Mouse (Mus musculus): ENCODE measurements around the gene Kifc1. TPM values are rescaled to one million over a fixed set of nuclear protein-coding genes. Genes with fewer than 3 reads are reported as not detected.
"Not testable (repeated sequence)": the region's sequence is repeated elsewhere in the genome, so short reads cannot be mapped to it uniquely, and the experiment has no call there.

Gene Kifc1
- polyA plus RNA-seq, 1 experiment: 1.6 TPM

GRCm38 (mm10) chr17:33900989-33901314 lies 10.5 kb upstream of the Kifc1 start:
- no peak overlapping the region for H3K27ac ChIP-seq (ENCODE audit: insufficient read depth, low read depth, low read length)
- H3K4me3 ChIP-seq (ENCODE audit: insufficient read depth, low read depth, low read length): no peak overlapping the region
- no peaks in the 10 kb centered on the region for H3K36me3 ChIP-seq (ENCODE audit: control insufficient read depth, insufficient read depth, low read length)
- no peak for DNase-seq
- H3K27me3 ChIP-seq (replicated peaks; ENCODE audit: control insufficient read depth, insufficient read depth, low read length): no peaks in the 10 kb centered on the region
- no peaks in the 10 kb centered on the region for H3K4me1 ChIP-seq (ENCODE audit: control insufficient read depth, insufficient read depth, low read length)
- TF ChIP-seq CTCF (conservative IDR thresholded peaks at IDR 0.05; ENCODE audit: insufficient read depth, insufficient read length, low read depth, low read length): no peak
- TF ChIP-seq POLR2A (IDR thresholded peaks at IDR 0.05; ENCODE audit: low read depth, low read length): no peak
- WGBS: 86% methylated on average over 4 of the region's 4 CpGs

- no peak overlapping the region for H3K27ac ChIP-seq (ENCODE audit: insufficient read depth, low read depth, low read length)
- H3K4me1 ChIP-seq (ENCODE audit: control insufficient read depth, insufficient read depth, low read length): no peaks in the 10 kb centered on the region
- no peak for TF ChIP-seq CTCF (conservative IDR thresholded peaks at IDR 0.05; ENCODE audit: insufficient read depth, insufficient read length, low read depth, low read length)
- no peak for TF ChIP-seq POLR2A (IDR thresholded peaks at IDR 0.05; ENCODE audit: low read depth, low read length)
- H3K36me3 ChIP-seq (ENCODE audit: control insufficient read depth, insufficient read depth, low read length): no peaks in the 10 kb centered on the region
- H3K4me3 ChIP-seq (ENCODE audit: insufficient read depth, low read depth, low read length): no peak overlapping the region
- no peak for DNase-seq
- no peaks in the 10 kb centered on the region for H3K27me3 ChIP-seq (replicated peaks; ENCODE audit: control insufficient read depth, insufficient read depth, low read length)
- WGBS: 68% methylated on average over 7 of the region's 7 CpGs
Measured at GRCm38 (mm10) chr17:33900281-33900988, 10.0 kb upstream of the Kifc1 start.

- Histone ChIP-seq H3K36me3 (ENCODE audit: control insufficient read depth, insufficient read depth, low read length) (no peaks in the 10 kb centered on the region), H3K4me3 (ENCODE audit: insufficient read depth, low read depth, low read length) (no peak overlapping the region), H3K27me3 (replicated peaks; ENCODE audit: control insufficient read depth, insufficient read depth, low read length) (no peaks in the 10 kb centered on the region), H3K27ac (ENCODE audit: insufficient read depth, low read depth, low read length) (no peak overlapping the region), H3K4me1 (ENCODE audit: control insufficient read depth, insufficient read depth, low read length) (no peaks in the 10 kb centered on the region)
- no peak for DNase-seq
- 78% methylated on average over 4 of the region's 4 CpGs for WGBS
- no peak for TF ChIP-seq POLR2A (IDR thresholded peaks at IDR 0.05; ENCODE audit: low read depth, low read length)
- no peak for TF ChIP-seq CTCF (conservative IDR thresholded peaks at IDR 0.05; ENCODE audit: insufficient read depth, insufficient read length, low read depth, low read length)
Measured at GRCm38 (mm10) chr17:33899642-33900041, 9.2 kb upstream of the Kifc1 start.

- not testable (repeated sequence) for H3K27me3 ChIP-seq (replicated peaks; ENCODE audit: control insufficient read depth, insufficient read depth, low read length); H3K4me1 ChIP-seq (ENCODE audit: control insufficient read depth, insufficient read depth, low read length); H3K27ac ChIP-seq (ENCODE audit: insufficient read depth, low read depth, low read length); H3K4me3 ChIP-seq (ENCODE audit: insufficient read depth, low read depth, low read length); H3K36me3 ChIP-seq (ENCODE audit: control insufficient read depth, insufficient read depth, low read length); DNase-seq
- WGBS: 84% methylated on average over 4 of the region's 4 CpGs
Measured at GRCm38 (mm10) chr17:33898193-33898592, 7.7 kb upstream of the Kifc1 start.

GRCm38 (mm10) chr17:33897114-33897794 lies 6.8 kb upstream of the Kifc1 start:
- WGBS: 43% methylated on average over 6 of the region's 6 CpGs
- DNase-seq: peak; percentile 57

GRCm38 (mm10) chr17:33893011-33893410 lies 2.5 kb upstream of the Kifc1 start:
- H3K36me3 ChIP-seq (ENCODE audit: control insufficient read depth, insufficient read depth, low read length); H3K27me3 ChIP-seq (replicated peaks; ENCODE audit: control insufficient read depth, insufficient read depth, low read length); H3K4me1 ChIP-seq (ENCODE audit: control insufficient read depth, insufficient read depth, low read length); H3K4me3 ChIP-seq (ENCODE audit: insufficient read depth, low read depth, low read length); H3K27ac ChIP-seq (ENCODE audit: insufficient read depth, low read depth, low read length); DNase-seq: not testable (repeated sequence)
- 86% methylated on average over 4 of the region's 4 CpGs for WGBS

More at GRCm38 (mm10) chr17:33897114-33897794, 6.8 kb upstream of the Kifc1 start:
- no peaks in the 10 kb centered on the region for H3K4me1 ChIP-seq (ENCODE audit: control insufficient read depth, insufficient read depth, low read length)
- H3K27ac ChIP-seq (ENCODE audit: insufficient read depth, low read depth, low read length): no peak overlapping the region
- no peak for TF ChIP-seq POLR2A (IDR thresholded peaks at IDR 0.05; ENCODE audit: low read depth, low read length)
- peak; percentile 63 for TF ChIP-seq CTCF (conservative IDR thresholded peaks at IDR 0.05; ENCODE audit: insufficient read depth, insufficient read length, low read depth, low read length)
- no peak overlapping the region for H3K4me3 ChIP-seq (ENCODE audit: insufficient read depth, low read depth, low read length)
- H3K27me3 ChIP-seq (replicated peaks; ENCODE audit: control insufficient read depth, insufficient read depth, low read length): no peaks in the 10 kb centered on the region
- H3K36me3 ChIP-seq (ENCODE audit: control insufficient read depth, insufficient read depth, low read length): no peaks in the 10 kb centered on the region

- WGBS: 38% methylated on average over 7 of the region's 7 CpGs
- H3K4me3 ChIP-seq (ENCODE audit: insufficient read depth, low read depth, low read length): no peak overlapping the region
Measured at GRCm38 (mm10) chr17:33892429-33892828, 2.0 kb upstream of the Kifc1 start.

GRCm38 (mm10) chr17:33891892-33892291 lies 1.4 kb upstream of the Kifc1 start:
- H3K4me1 ChIP-seq (ENCODE audit: control insufficient read depth, insufficient read depth, low read length); DNase-seq; H3K36me3 ChIP-seq (ENCODE audit: control insufficient read depth, insufficient read depth, low read length); H3K4me3 ChIP-seq (ENCODE audit: insufficient read depth, low read depth, low read length); H3K27me3 ChIP-seq (replicated peaks; ENCODE audit: control insufficient read depth, insufficient read depth, low read length); H3K27ac ChIP-seq (ENCODE audit: insufficient read depth, low read depth, low read length): not testable (repeated sequence)
- WGBS: 73% methylated on average over 6 of the region's 6 CpGs

More at GRCm38 (mm10) chr17:33892429-33892828, 2.0 kb upstream of the Kifc1 start:
- H3K27me3 ChIP-seq (replicated peaks; ENCODE audit: control insufficient read depth, insufficient read depth, low read length): no peaks in the 10 kb centered on the region
- no peaks in the 10 kb centered on the region for H3K36me3 ChIP-seq (ENCODE audit: control insufficient read depth, insufficient read depth, low read length)
- no peak overlapping the region for H3K27ac ChIP-seq (ENCODE audit: insufficient read depth, low read depth, low read length)
- H3K4me1 ChIP-seq (ENCODE audit: control insufficient read depth, insufficient read depth, low read length): no peaks in the 10 kb centered on the region
- TF ChIP-seq CTCF (conservative IDR thresholded peaks at IDR 0.05; ENCODE audit: insufficient read depth, insufficient read length, low read depth, low read length) (no peak), POLR2A (IDR thresholded peaks at IDR 0.05; ENCODE audit: low read depth, low read length) (no peak)
- DNase-seq: no peak
